Mouse (Mus musculus) cerebellum, adult 2 months (tissue): ENCODE measurements around the gene Gm14085.
"Not testable (repeated sequence)": the region's sequence is repeated elsewhere in the genome, so short reads cannot be mapped to it uniquely, and the experiment has no call there.

Source experiments
- CTCF ChIP-seq: fragments of 200-500 bp; IDR thresholded peaks from 2 replicates; pipeline ENCODE4 v1.5.1; 2011; ENCODE audit warnings: low read depth, mild to moderate bottlenecking, control low read depth, low read length, moderate library complexity, borderline replicate concordance; ENCODE audit not compliant: insufficient read depth
- POLR2A ChIP-seq: fragments of 200-500 bp; IDR thresholded peaks from 2 replicates; pipeline ENCODE4 v1.6.1; 2011; ENCODE audit warnings: low read length, control low read depth, borderline replicate concordance; ENCODE audit not compliant: insufficient read depth

DNA sequence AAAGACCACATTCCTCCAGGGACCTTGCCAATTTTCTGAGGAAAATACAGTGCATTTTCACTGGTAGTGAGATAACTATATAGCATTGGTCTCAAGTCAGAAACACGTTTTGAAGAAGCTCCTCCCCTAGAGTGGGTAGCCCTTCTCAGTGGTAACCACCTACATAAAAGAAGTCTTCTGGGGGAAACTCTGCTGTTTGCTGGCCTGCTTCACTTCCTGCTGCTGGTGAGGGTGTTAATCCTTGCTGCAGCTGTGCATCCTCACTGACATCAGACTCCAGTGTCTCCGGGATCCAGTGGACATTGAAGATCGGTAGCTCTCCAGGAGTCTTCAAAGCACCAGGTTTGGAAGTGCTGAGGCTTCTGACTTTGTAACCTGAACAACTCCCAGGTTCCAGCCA is 913 bp downstream of the Gm14085 start:
- not testable (repeated sequence) for TF ChIP-seq CTCF, POLR2A
